Mouse (Mus musculus) forebrain, embryonic 14.5 days (tissue): Measurements from ENCODE around the gene Pde4b. TPM values are rescaled to one million over a fixed set of nuclear protein-coding genes. Genes with fewer than 3 reads are reported as not detected.
A peak's percentile ranks its signal among the peaks of the same experiment; 100 is the strongest.

ENCODE experiments used
- ATAC-seq: fragments of 200-750 bp; cut with Nextera tagmentation; 2 replicates; pipeline ENCODE4 v1.8.0; 2017; ENCODE audit warnings: mild to moderate bottlenecking, moderate library complexity
- DNase-seq: peaks from one replicate; pipeline ENCODE4 v3.0.0-alpha.2; 2015; ENCODE audit warnings: low spot score
- H3K27ac ChIP-seq: fragments of 300-500 bp; sonication (generic); 2 replicates; pipeline ENCODE4 v1.5.1; 2014; ENCODE audit warnings: low read depth, mild to moderate bottlenecking, control low read depth, low read length, moderate library complexity
- H3K27me3 ChIP-seq: fragments of 300-500 bp; sonication (generic); replicated peaks from 2 replicates; pipeline ENCODE4 v1.6.1; 2014; ENCODE audit warnings: low read length, control low read depth, mixed read lengths; ENCODE audit not compliant: control insufficient read depth, insufficient read depth
- H3K36me3 ChIP-seq: fragments of 300-500 bp; sonication (generic); 2 replicates; pipeline ENCODE4 v1.6.1; 2014; ENCODE audit warnings: low read length, control low read depth; ENCODE audit not compliant: control insufficient read depth, insufficient read depth
- H3K4me1 ChIP-seq: fragments of 300-500 bp; sonication (generic); 2 replicates; pipeline ENCODE4 v1.6.1; 2014; ENCODE audit warnings: antibody characterized with exemption, low read length, control low read depth; ENCODE audit not compliant: control insufficient read depth, insufficient read depth
- H3K4me2 ChIP-seq: fragments of 300-500 bp; sonication (generic); 2 replicates; pipeline ENCODE4 v1.6.1; 2014; ENCODE audit warnings: mild to moderate bottlenecking, control low read depth, low read length
- H3K4me3 ChIP-seq: fragments of 300-500 bp; sonication (generic); 2 replicates; pipeline ENCODE4 v1.5.1; 2014; ENCODE audit warnings: low read depth, low read length, control low read depth
- H3K9ac ChIP-seq: fragments of 300-500 bp; sonication (generic); 2 replicates; pipeline ENCODE4 v1.6.1; 2014; ENCODE audit warnings: mild to moderate bottlenecking, low read length, control low read depth, moderate library complexity
- H3K9me3 ChIP-seq: fragments of 300-500 bp; sonication (generic); replicated peaks from 2 replicates; pipeline ENCODE4 v1.6.1; 2016; ENCODE audit warnings: low read length, control low read depth, mixed read lengths; ENCODE audit not compliant: control insufficient read depth
- WGBS: fragments of 180-500 bp; shearing (Covaris S2); extraction: QIAGEN DNeasy Blood & Tissue Kit; methylation state at CpG from one replicate; pipeline ENCODE4 v1.1.7; 2014; 5-methylcytosine and 5-hydroxymethylcytosine counted together
- polyA plus RNA-seq: library from polyadenylated mRNA; unstranded; fragments of >200 nt; fragmentation: Nextera tagmentation; extraction: Ambion mirVana; gene quantifications from 2 replicates; pipeline ENCODE4 v1.2.1, GENCODE M21; 2014

Pde4b gene
- polyA plus RNA-seq, 1 experiment from 2014 or later: 30.8 TPM

DNA sequence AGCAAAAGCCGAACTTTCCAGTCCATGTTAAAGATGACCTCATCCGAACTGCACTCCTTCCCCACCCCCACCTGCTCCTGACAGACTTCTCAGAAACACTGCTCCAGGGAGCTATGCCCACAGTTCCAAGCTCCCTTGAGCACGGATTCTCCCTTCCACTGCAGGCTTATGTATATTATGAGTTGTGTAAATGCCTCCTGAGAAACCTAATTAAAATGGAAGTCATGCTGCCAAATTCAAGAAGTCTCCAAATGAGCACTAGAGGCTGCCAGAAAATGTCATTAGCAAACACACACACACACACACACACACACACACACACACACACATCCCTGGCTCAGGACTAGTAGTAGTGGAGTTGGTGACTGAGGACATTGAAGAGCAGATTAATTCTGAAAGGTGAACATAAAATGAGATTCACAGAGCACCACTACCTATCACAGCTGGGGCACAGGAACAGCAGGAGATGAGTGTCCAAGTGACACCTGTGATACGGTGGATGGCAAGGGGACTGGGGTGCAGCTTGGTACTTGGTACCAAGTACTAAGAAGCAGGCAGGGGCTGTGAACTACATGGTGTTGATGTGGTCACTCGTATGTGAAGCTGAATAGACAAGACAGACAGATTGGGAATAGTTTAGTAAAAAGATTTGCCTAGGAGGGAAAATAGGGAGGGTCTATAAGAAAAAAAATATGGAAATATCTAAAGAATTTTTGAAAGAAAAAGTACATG is 533.0 kb downstream of the Pde4b start:
- ATAC-seq: peak; percentile 89
- WGBS: 47% methylated on average over 4 of the region's 5 CpGs

DNA sequence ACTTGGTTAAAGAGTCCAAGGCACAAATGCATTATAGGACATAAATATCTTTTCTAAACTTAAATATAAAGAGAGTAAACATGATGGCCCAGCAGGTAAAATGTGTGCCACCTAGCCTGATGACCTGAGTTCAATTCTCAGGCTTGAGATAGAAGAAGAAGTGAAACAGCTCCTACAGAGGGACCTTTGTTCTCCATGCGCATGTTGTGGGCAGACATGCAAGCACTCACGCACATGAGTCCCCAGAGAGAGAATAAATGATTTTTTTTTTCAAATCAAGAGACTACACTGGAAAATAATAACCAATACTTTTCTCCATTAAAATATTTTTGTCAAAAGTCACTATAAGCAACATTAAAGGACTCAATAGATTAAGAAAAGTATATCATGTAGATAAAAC is 533.8 kb downstream of the Pde4b start:
- no peaks in the 10 kb centered on the region for H3K9me3 ChIP-seq
- H3K36me3 ChIP-seq: no peaks in the 10 kb centered on the region
- 83% methylated on average over 2 of the region's 2 CpGs for WGBS
- H3K4me1 ChIP-seq: no peaks in the 10 kb centered on the region; the same call in 1 of the 2 replicates
- no peaks in the 10 kb centered on the region for H3K27me3 ChIP-seq
- no peak overlapping the region for H3K27ac ChIP-seq
- ATAC-seq (no peak), DNase-seq (no peak)
- H3K9ac ChIP-seq: no peak overlapping the region
- no peak overlapping the region for H3K4me3 ChIP-seq
- H3K4me2 ChIP-seq: no peak overlapping the region

More for the DNA sequence above, 533.0 kb downstream of the Pde4b start:
- H3K4me2 ChIP-seq: no peak overlapping the region
- H3K27me3 ChIP-seq: no peaks in the 10 kb centered on the region
- no peak overlapping the region for H3K4me3 ChIP-seq
- no peaks in the 10 kb centered on the region for H3K36me3 ChIP-seq
- H3K27ac ChIP-seq: no peak overlapping the region
- no peaks in the 10 kb centered on the region for H3K4me1 ChIP-seq
- no peaks in the 10 kb centered on the region for H3K9me3 ChIP-seq
- H3K9ac ChIP-seq: no peak overlapping the region
- DNase-seq: peak; percentile 81

DNA sequence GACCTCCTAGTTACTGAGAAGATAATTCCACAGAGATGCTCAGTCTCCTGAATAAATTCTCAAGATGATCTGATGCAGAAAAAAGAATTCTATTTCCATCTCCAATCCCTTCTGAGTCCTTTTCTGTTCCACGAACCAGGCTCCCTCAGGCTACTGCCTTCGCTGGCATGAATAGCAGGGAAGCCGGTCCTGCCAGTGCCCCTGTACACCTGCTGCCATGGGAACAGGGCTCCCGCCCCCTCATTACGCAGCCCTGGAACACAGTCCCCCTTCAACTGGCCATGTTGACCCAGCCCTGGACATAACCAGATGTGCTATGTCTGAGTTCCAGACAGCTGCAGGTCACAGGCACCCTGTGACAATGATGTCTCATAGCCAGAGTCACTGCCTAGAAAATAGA is 535.6 kb downstream of the Pde4b start:
- Histone ChIP-seq H3K27ac (no peak overlapping the region), H3K4me1 (no peaks in the 10 kb centered on the region; the same call in 1 of the 2 replicates), H3K4me3 (no peak overlapping the region), H3K4me2 (no peak overlapping the region), H3K9me3 (no peaks in the 10 kb centered on the region), H3K27me3 (no peaks in the 10 kb centered on the region), H3K9ac (no peak overlapping the region), H3K36me3 (no peaks in the 10 kb centered on the region)
- WGBS: 46% methylated on average over 5 of the region's 5 CpGs
- ATAC-seq (no peak), DNase-seq (peak; percentile 6)

GRCm38 (mm10) chr4:102623789-102624611 is 536.7 kb downstream of the Pde4b start:
- Histone ChIP-seq H3K4me1 (no peaks in the 10 kb centered on the region; the same call in 1 of the 2 replicates), H3K4me2 (no peak overlapping the region), H3K36me3 (no peaks in the 10 kb centered on the region), H3K27ac (no peak overlapping the region), H3K9me3 (no peaks in the 10 kb centered on the region), H3K9ac (no peak overlapping the region), H3K4me3 (no peak overlapping the region), H3K27me3 (no peaks in the 10 kb centered on the region)
- ATAC-seq (no peak), DNase-seq (no peak)
- 85% methylated on average over 4 of the region's 4 CpGs for WGBS

DNA sequence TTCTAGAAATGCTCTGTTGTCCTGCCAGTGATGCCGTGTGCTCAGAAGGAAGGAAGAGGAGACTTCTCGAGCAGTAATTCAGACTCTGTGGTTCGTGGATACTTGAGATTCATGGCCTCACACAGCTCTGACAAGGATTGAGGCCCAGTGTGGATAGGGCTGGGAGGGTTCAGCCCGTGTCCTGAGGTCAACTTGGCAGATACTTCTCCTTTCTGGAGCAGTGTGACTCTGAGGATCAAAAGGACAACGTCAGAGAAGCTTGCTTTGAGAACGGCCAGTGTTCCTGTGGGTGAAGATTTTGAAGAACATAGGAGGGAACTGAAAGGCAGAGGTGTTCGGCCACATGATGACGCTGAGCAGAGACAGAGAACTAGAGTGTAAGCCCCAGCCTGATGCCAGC is 537.6 kb downstream of the Pde4b start:
- H3K27me3 ChIP-seq: no peaks in the 10 kb centered on the region
- H3K27ac ChIP-seq: no peak overlapping the region
- no peaks in the 10 kb centered on the region; the same call in 1 of the 2 replicates for H3K4me1 ChIP-seq
- ATAC-seq: no peak
- no peak for DNase-seq
- no peaks in the 10 kb centered on the region for H3K9me3 ChIP-seq
- H3K36me3 ChIP-seq: no peaks in the 10 kb centered on the region
- no peak overlapping the region for H3K9ac ChIP-seq
- WGBS: 86% methylated on average over 8 of the region's 8 CpGs
- no peak overlapping the region for H3K4me2 ChIP-seq
- no peak overlapping the region for H3K4me3 ChIP-seq

DNA sequence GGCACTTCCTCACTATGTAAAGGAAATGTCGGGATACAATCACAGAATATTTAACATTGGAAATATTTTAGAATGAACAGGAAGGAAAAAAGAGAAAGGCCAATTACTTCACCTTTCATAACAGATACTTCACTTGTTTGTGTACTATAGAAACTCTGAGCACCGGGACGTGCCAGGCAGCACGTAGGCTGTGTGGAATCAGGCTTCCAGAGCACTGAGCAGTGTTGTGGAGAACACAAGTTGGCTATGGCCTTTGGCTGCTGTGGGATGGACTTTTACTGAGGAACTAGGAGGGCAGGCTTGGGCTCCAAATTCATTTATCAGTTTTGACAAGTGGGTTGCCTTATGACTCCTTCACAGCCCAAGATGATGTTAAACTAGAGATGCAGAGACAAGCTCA is 540.5 kb downstream of the Pde4b start:
- Histone ChIP-seq H3K27ac (no peak overlapping the region), H3K4me3 (no peak overlapping the region), H3K9ac (no peak overlapping the region), H3K4me1 (no peaks in the 10 kb centered on the region; the same call in 1 of the 2 replicates), H3K4me2 (no peak overlapping the region), H3K9me3 (no peaks in the 10 kb centered on the region), H3K27me3 (no peaks in the 10 kb centered on the region), H3K36me3 (no peaks in the 10 kb centered on the region)
- ATAC-seq: no peak
- no peak for DNase-seq
- 89% methylated on average over 4 of the region's 4 CpGs for WGBS

DNA sequence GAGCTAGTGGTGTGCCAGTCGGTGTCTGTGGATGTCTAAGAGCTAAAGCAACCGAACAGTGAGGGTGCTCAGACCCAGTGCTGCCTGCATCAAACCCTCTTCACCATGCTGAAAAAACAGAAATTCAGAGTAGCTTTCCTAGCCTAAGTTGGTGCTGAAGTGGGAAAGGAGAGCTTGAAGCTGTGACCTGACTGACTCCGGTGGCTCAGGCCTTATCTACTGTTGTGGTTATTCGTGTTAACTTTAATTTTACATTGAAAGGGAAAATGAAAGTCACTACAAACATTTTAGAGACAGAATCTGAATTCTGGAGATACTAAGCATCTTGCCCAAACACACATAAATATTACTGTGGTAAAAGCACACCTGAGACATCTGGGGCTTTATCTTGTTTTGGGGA is 542.3 kb downstream of the Pde4b start:
- Histone ChIP-seq H3K4me2 (no peak overlapping the region), H3K4me1 (no peaks in the 10 kb centered on the region; the same call in 1 of the 2 replicates), H3K36me3 (no peaks in the 10 kb centered on the region), H3K27ac (no peak overlapping the region), H3K9ac (no peak overlapping the region), H3K9me3 (no peaks in the 10 kb centered on the region), H3K27me3 (no peaks in the 10 kb centered on the region), H3K4me3 (no peak overlapping the region)
- WGBS: 85% methylated on average over 4 of the region's 4 CpGs
- ATAC-seq (no peak), DNase-seq (no peak)

DNA sequence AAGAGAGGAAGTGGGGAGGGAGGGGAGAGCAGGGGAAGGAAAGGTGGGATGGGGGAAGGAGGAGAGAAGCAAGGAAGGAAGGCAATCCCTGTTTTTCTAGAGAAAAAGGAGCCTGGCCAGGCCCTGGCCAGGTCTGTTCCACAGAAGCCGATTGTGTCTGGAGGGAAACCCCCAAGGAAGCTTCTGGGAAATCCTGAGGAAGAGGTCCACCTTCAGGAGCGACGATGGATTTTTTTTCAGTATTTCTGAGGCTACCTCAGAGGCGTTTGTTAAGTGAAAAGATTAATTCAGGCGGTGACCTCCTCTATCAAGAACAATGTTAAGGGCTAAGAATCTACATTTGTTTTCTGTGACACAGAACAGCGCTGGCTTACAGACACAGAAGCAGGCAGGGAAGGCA is 542.9 kb downstream of the Pde4b start:
- no peak overlapping the region for H3K27ac ChIP-seq
- H3K9ac ChIP-seq: no peak overlapping the region
- ATAC-seq (no peak), DNase-seq (no peak)
- H3K4me1 ChIP-seq: no peaks in the 10 kb centered on the region; the same call in 1 of the 2 replicates
- no peaks in the 10 kb centered on the region for H3K36me3 ChIP-seq
- no peaks in the 10 kb centered on the region for H3K9me3 ChIP-seq
- H3K4me2 ChIP-seq: no peak overlapping the region
- H3K27me3 ChIP-seq: no peaks in the 10 kb centered on the region
- no peak overlapping the region for H3K4me3 ChIP-seq
- WGBS: 55% methylated on average over 6 of the region's 6 CpGs

DNA sequence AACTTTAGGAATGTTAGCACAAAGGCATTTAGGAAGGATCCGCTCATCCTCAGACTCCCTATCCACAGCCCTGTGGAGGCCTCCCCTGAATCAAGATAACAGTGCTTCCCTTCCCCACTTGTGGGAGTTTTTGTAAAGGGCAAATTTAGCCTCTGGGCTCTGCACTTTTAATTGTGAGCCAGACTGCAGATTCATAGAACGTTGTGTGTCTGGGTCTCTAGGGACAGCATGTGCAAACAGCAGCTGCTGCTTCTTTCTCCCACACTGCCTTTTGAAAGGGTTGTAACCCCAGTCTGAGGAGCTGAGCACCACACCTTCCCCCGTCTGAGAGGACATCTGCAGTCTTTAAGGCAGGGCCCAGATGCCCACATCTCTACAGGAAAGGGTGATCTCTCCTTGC is 544.3 kb downstream of the Pde4b start:
- Histone ChIP-seq H3K9me3 (no peaks in the 10 kb centered on the region), H3K4me2 (no peak overlapping the region), H3K4me1 (no peaks in the 10 kb centered on the region), H3K27me3 (no peaks in the 10 kb centered on the region), H3K27ac (no peak overlapping the region), H3K4me3 (no peak overlapping the region), H3K9ac (no peak overlapping the region), H3K36me3 (no peaks in the 10 kb centered on the region)
- 70% methylated on average over 3 of the region's 3 CpGs for WGBS
- no peak for ATAC-seq
- no peak for DNase-seq
